Mouse (Mus musculus) MEL (cell line): ENCODE data around the gene Zfp773.

ENCODE experiments used
- CHD1 ChIP-seq: IDR thresholded peaks from 2 replicates; pipeline ENCODE4 v1.6.1; 2012; ENCODE audit warnings: low read depth, mild to moderate bottlenecking, inconsistent platforms, low read length, improper control_type of control experiment
- CTCF ChIP-seq, 3 experiments: IDR thresholded peaks in 2 of 3; conservative IDR thresholded peaks in 1 of 3; 2 replicates each; pipeline ENCODE4 v1.5.1; 2011 to 2012; ENCODE audit warnings: low read length in 3 of 3, low read depth in 2 of 3, mild to moderate bottlenecking in 2 of 3, improper control_type of control experiment in 1 of 3, inconsistent platforms in 1 of 3, mixed read lengths in 1 of 3, moderate library complexity in 1 of 3; ENCODE audit not compliant: control insufficient read depth in 1 of 3, insufficient read depth in 1 of 3, poor library complexity in 1 of 3, severe bottlenecking in 1 of 3
- ELF1 ChIP-seq: IDR thresholded peaks from 2 replicates; pipeline ENCODE4 v1.6.1; 2014; ENCODE audit warnings: low read depth, mild to moderate bottlenecking, inconsistent platforms, low read length, improper control_type of control experiment, moderate library complexity
- EP300 ChIP-seq, 2 experiments: IDR thresholded peaks; 2 replicates each; pipeline ENCODE4 v1.6.1; 2011; ENCODE audit warnings: improper control_type of control experiment in 2 of 2, low read length in 2 of 2, low read depth in 1 of 2, mild to moderate bottlenecking in 1 of 2
- GATA1 ChIP-seq: IDR thresholded peaks from 2 replicates; pipeline ENCODE4 v1.6.1; 2011; ENCODE audit warnings: low read depth, low read length, improper control_type of control experiment
- POLR2A ChIP-seq, 2 experiments: IDR thresholded peaks; 2 replicates each; pipeline ENCODE4 v1.6.1; 2011 to 2012; ENCODE audit warnings: low read length in 2 of 2, mild to moderate bottlenecking in 2 of 2, control low read depth in 1 of 2, improper control_type of control experiment in 1 of 2, low read depth in 1 of 2, moderate library complexity in 1 of 2; ENCODE audit not compliant: control insufficient read depth in 1 of 2, insufficient read depth in 1 of 2, poor library complexity in 1 of 2
- SMC3 ChIP-seq: IDR thresholded peaks from 2 replicates; pipeline ENCODE4 v1.6.1; 2011; ENCODE audit warnings: low read depth, low read length, improper control_type of control experiment
- TAL1 ChIP-seq: IDR thresholded peaks from 2 replicates; pipeline ENCODE4 v1.6.1; 2012; ENCODE audit warnings: mild to moderate bottlenecking, inconsistent platforms, low read length, moderate library complexity, mixed read lengths
- TCF12 ChIP-seq: IDR thresholded peaks from 2 replicates; pipeline ENCODE4 v1.6.1; 2014; ENCODE audit warnings: low read depth, mild to moderate bottlenecking, inconsistent platforms, low read length, improper control_type of control experiment, moderate library complexity
- USF1 ChIP-seq: IDR thresholded peaks from 2 replicates; pipeline ENCODE4 v1.6.1; 2014; ENCODE audit warnings: low read depth, mild to moderate bottlenecking, inconsistent platforms, low read length, improper control_type of control experiment, moderate library complexity
- ZC3H11A ChIP-seq: IDR thresholded peaks from 2 replicates; pipeline ENCODE4 v1.6.1; 2012; ENCODE audit warnings: low read depth, mild to moderate bottlenecking, inconsistent platforms, low read length, improper control_type of control experiment
- ZKSCAN1 ChIP-seq: IDR thresholded peaks from 2 replicates; pipeline ENCODE4 v1.6.1; 2012; ENCODE audit warnings: low read depth, mild to moderate bottlenecking, inconsistent platforms, low read length, improper control_type of control experiment, moderate library complexity

- TF ChIP-seq CTCF (IDR thresholded peaks at IDR 0.05 in 2 of 3, conservative IDR thresholded peaks at IDR 0.05 in 1 of 3; ENCODE audit: control insufficient read depth in 1 of 3, insufficient read depth in 1 of 3, low read depth in 2 of 3, low read length in 3 of 3, poor library complexity in 1 of 3, severe bottlenecking in 1 of 3) (no peak), POLR2A (IDR thresholded peaks at IDR 0.05; ENCODE audit: control insufficient read depth in 1 of 2, insufficient read depth in 1 of 2, low read depth in 1 of 2, low read length in 2 of 2, poor library complexity in 1 of 2) (no peak), EP300 (IDR thresholded peaks at IDR 0.05; ENCODE audit: low read depth in 1 of 2, low read length in 2 of 2) (no peak), GATA1 (no peak), TAL1 (no peak), CHD1 (no peak), ELF1 (no peak), SMC3 (no peak), USF1 (no peak), TCF12 (no peak), ZKSCAN1 (no peak), ZC3H11A (no peak)
These were observed 7.7 kb upstream of the Zfp773 start for GRCm38 (mm10) chr7:7144215-7144614.
